Mouse (Mus musculus) thymus, postnatal 25 days (tissue): Measurements from ENCODE around the gene Prokr2.

Experiments
- DNase-seq: peaks from one replicate; pipeline ENCODE4 v3.0.0; 2022

Prokr2 gene

GRCm38 (mm10) chr2:132385194-132385838, at the start of gene Prokr2:
Gene Prokr2 (minus strand): TSS chr2:132385447.
- peak; percentile 18 for DNase-seq

- no peak for DNase-seq
Observed at GRCm38 (mm10) chr2:132427160-132427941, 42.1 kb upstream of the Prokr2 start.

GRCm38 (mm10) chr2:132425576-132425975, 40.3 kb upstream of the Prokr2 start:
- no peak for DNase-seq

GRCm38 (mm10) chr2:132423411-132424047, 38.3 kb upstream of the Prokr2 start:
- DNase-seq, result no peak

GRCm38 (mm10) chr2:132422846-132423245, 37.6 kb upstream of the Prokr2 start:
- no peak for DNase-seq

GRCm38 (mm10) chr2:132418414-132418813, 33.2 kb upstream of the Prokr2 start:
- DNase-seq, result no peak

- no peak for DNase-seq
Observed at GRCm38 (mm10) chr2:132410126-132410525, 24.9 kb upstream of the Prokr2 start.

- no peak for DNase-seq
Observed at GRCm38 (mm10) chr2:132398136-132398535, 12.9 kb upstream of the Prokr2 start.

- DNase-seq, result no peak
Observed at GRCm38 (mm10) chr2:132395753-132396152, 10.5 kb upstream of the Prokr2 start.

- DNase-seq, result no peak
Observed at GRCm38 (mm10) chr2:132390607-132391160, 5.4 kb upstream of the Prokr2 start.

- DNase-seq, result peak; percentile 27
Observed at GRCm38 (mm10) chr2:132389562-132389961, 4.3 kb upstream of the Prokr2 start.

GRCm38 (mm10) chr2:132384511-132385193, 595 bp downstream of the Prokr2 start:
- DNase-seq, result no peak

- no peak for DNase-seq
Observed at GRCm38 (mm10) chr2:132382308-132382707, 2.9 kb downstream of the Prokr2 start.

GRCm38 (mm10) chr2:132379690-132380089, 5.6 kb downstream of the Prokr2 start:
- DNase-seq, result no peak

GRCm38 (mm10) chr2:132378602-132379150, 6.6 kb downstream of the Prokr2 start:
- DNase-seq, result no peak

- no peak for DNase-seq
Observed at GRCm38 (mm10) chr2:132377436-132377835, 7.8 kb downstream of the Prokr2 start.

GRCm38 (mm10) chr2:132375721-132376120, 9.5 kb downstream of the Prokr2 start:
- DNase-seq, result no peak

- DNase-seq, result no peak
Observed at GRCm38 (mm10) chr2:132375135-132375534, 10.1 kb downstream of the Prokr2 start.

- no peak for DNase-seq
Observed at GRCm38 (mm10) chr2:132373748-132374147, 11.5 kb downstream of the Prokr2 start.

GRCm38 (mm10) chr2:132368433-132368832, 16.8 kb downstream of the Prokr2 start:
- no peak for DNase-seq

- no peak for DNase-seq
Observed at GRCm38 (mm10) chr2:132343846-132344245, 41.4 kb downstream of the Prokr2 start.

- DNase-seq, result no peak
Observed at GRCm38 (mm10) chr2:132341293-132341692, 44.0 kb downstream of the Prokr2 start.

GRCm38 (mm10) chr2:132340350-132340749, 44.9 kb downstream of the Prokr2 start:
- DNase-seq, result no peak
